Mouse (Mus musculus) CH12.LX (cell line): ENCODE measurements around the gene Gmppa. TPM values are rescaled to one million over a fixed set of nuclear protein-coding genes. Genes with fewer than 3 reads are reported as not detected.

Experiments
- DNase-seq: peaks from one replicate; pipeline ENCODE4 v3.0.0-alpha.2; 2013; ENCODE audit errors: extremely low read depth
- H3K27ac ChIP-seq: 2 replicates; pipeline ENCODE4 v1.5.1; 2012; ENCODE audit warnings: low read depth, mild to moderate bottlenecking, control low read depth, moderate library complexity; ENCODE audit not compliant: insufficient read depth
- H3K27me3 ChIP-seq: replicated peaks from 2 replicates; pipeline ENCODE3; 2012; ENCODE audit warnings: inconsistent platforms
- H3K36me3 ChIP-seq, 2 experiments: replicated peaks in 1 of 2; 2 replicates each; pipeline versions ENCODE3 to v1.6.1; 2012; ENCODE audit warnings: inconsistent platforms in 1 of 2, low read length in 1 of 2, mild to moderate bottlenecking in 1 of 2, mixed read lengths in 1 of 2, moderate library complexity in 1 of 2; ENCODE audit not compliant: control insufficient read depth in 1 of 2, insufficient read depth in 1 of 2
- H3K4me1 ChIP-seq, 2 experiments: 2 replicates each; pipeline ENCODE4 v1.6.1; 2012; ENCODE audit warnings: inconsistent platforms in 1 of 2, moderate library complexity in 1 of 2; ENCODE audit not compliant: insufficient read depth in 2 of 2, control insufficient read depth in 1 of 2
- H3K4me2 ChIP-seq: 2 replicates; pipeline ENCODE4 v1.6.1; 2012; ENCODE audit warnings: low read depth, mild to moderate bottlenecking, control low read depth; ENCODE audit not compliant: poor library complexity, insufficient read depth, severe bottlenecking
- H3K4me3 ChIP-seq, 3 experiments: fragments of 150-350 bp in 1 of 3; sonication (generic) in 1 of 3; replicated peaks in 1 of 3; 2 replicates each; pipeline versions ENCODE3 to v1.5.1; 2011 to 2012; ENCODE audit warnings: low read depth in 2 of 3, low read length in 2 of 3, mild to moderate bottlenecking in 2 of 3, moderate library complexity in 2 of 3, control low read depth in 1 of 3, improper control_type of control experiment in 1 of 3, inconsistent platforms in 1 of 3, mixed read lengths in 1 of 3; ENCODE audit not compliant: poor library complexity in 1 of 3
- H3K79me2 ChIP-seq: replicated peaks from 2 replicates; pipeline ENCODE4 v1.6.1; 2012; ENCODE audit warnings: mild to moderate bottlenecking, moderate library complexity; ENCODE audit not compliant: control insufficient read depth, poor library complexity, insufficient read depth, severe bottlenecking; ENCODE audit errors: extremely low read depth
- H3K9ac ChIP-seq: 2 replicates; pipeline ENCODE4 v1.6.1; 2012; ENCODE audit warnings: low read depth, mild to moderate bottlenecking, control low read depth, moderate library complexity; ENCODE audit not compliant: insufficient read depth
- H3K9me3 ChIP-seq: replicated peaks from 2 replicates; pipeline ENCODE3; 2012; ENCODE audit warnings: low read length, inconsistent platforms, mixed read lengths
- BHLHE40 ChIP-seq: IDR thresholded peaks from 2 replicates; pipeline ENCODE4 v1.6.1; 2011; ENCODE audit warnings: mild to moderate bottlenecking, low read depth, low read length, improper control_type of control experiment
- CHD1 ChIP-seq: IDR thresholded peaks from 2 replicates; pipeline ENCODE4 v1.6.1; 2012; ENCODE audit warnings: low read depth, low read length, improper control_type of control experiment, inconsistent platforms
- CHD2 ChIP-seq: IDR thresholded peaks from 2 replicates; pipeline ENCODE4 v1.6.1; 2011; ENCODE audit warnings: low read length, improper control_type of control experiment
- CTCF ChIP-seq, 2 experiments: IDR thresholded peaks in 1 of 2; conservative IDR thresholded peaks in 1 of 2; 2 replicates each; pipeline ENCODE4 v1.5.1; 2011 to 2012; ENCODE audit warnings: low read depth in 2 of 2, low read length in 2 of 2, improper control_type of control experiment in 1 of 2, inconsistent platforms in 1 of 2, mild to moderate bottlenecking in 1 of 2, moderate library complexity in 1 of 2
- E2F4 ChIP-seq: IDR thresholded peaks from 2 replicates; pipeline ENCODE4 v1.6.1; 2011; ENCODE audit warnings: low read depth, low read length, improper control_type of control experiment; ENCODE audit not compliant: insufficient replicate concordance
- ELF1 ChIP-seq: IDR thresholded peaks from 2 replicates; pipeline ENCODE4 v1.6.1; 2014; ENCODE audit warnings: low read depth, mild to moderate bottlenecking, inconsistent platforms, low read length, improper control_type of control experiment
- EP300 ChIP-seq: IDR thresholded peaks from 2 replicates; pipeline ENCODE4 v1.6.1; 2011; ENCODE audit warnings: low read length, improper control_type of control experiment
- ETS1 ChIP-seq: conservative IDR thresholded peaks from 2 replicates; pipeline ENCODE4 v1.6.1; 2012; ENCODE audit warnings: low read depth, mild to moderate bottlenecking, inconsistent platforms, low read length, improper control_type of control experiment, moderate library complexity
- GABPA ChIP-seq: IDR thresholded peaks from 2 replicates; pipeline ENCODE4 v1.6.1; 2012; ENCODE audit warnings: low read depth, low read length, improper control_type of control experiment, inconsistent platforms; ENCODE audit not compliant: insufficient replicate concordance
- HCFC1 ChIP-seq: IDR thresholded peaks from 2 replicates; pipeline ENCODE4 v1.6.1; 2012; ENCODE audit warnings: low read depth, mild to moderate bottlenecking, inconsistent platforms, low read length, improper control_type of control experiment
- IRF4 ChIP-seq: IDR thresholded peaks from 2 replicates; pipeline ENCODE4 v1.6.1; 2014; ENCODE audit warnings: low read depth, mild to moderate bottlenecking, inconsistent platforms, low read length, improper control_type of control experiment
- JUN ChIP-seq: IDR thresholded peaks from 2 replicates; pipeline ENCODE4 v1.6.1; 2011; ENCODE audit warnings: low read depth, mild to moderate bottlenecking, low read length, improper control_type of control experiment, moderate library complexity; ENCODE audit not compliant: insufficient read depth
- MAFK ChIP-seq: IDR thresholded peaks from 2 replicates; pipeline ENCODE4 v1.6.1; 2011; ENCODE audit warnings: low read length, improper control_type of control experiment; ENCODE audit not compliant: insufficient replicate concordance
- MAX ChIP-seq: IDR thresholded peaks from 2 replicates; pipeline ENCODE4 v1.6.1; 2011; ENCODE audit warnings: low read length, improper control_type of control experiment
- MAZ ChIP-seq: IDR thresholded peaks from 2 replicates; pipeline ENCODE4 v1.6.1; 2012; ENCODE audit warnings: low read depth, mild to moderate bottlenecking, inconsistent platforms, low read length, improper control_type of control experiment, moderate library complexity
- NELFE ChIP-seq: IDR thresholded peaks from 2 replicates; pipeline ENCODE4 v1.6.1; 2011; ENCODE audit warnings: low read depth, low read length, improper control_type of control experiment
- NRF1 ChIP-seq: IDR thresholded peaks from 2 replicates; pipeline ENCODE4 v1.6.1; 2014; ENCODE audit warnings: low read depth, mild to moderate bottlenecking, inconsistent platforms, low read length, improper control_type of control experiment, moderate library complexity
- PAX5 ChIP-seq: IDR thresholded peaks from 2 replicates; pipeline ENCODE4 v1.6.1; 2012; ENCODE audit warnings: low read length, inconsistent platforms, mixed read lengths
- POLR2A ChIP-seq: IDR thresholded peaks from 2 replicates; pipeline ENCODE4 v1.6.1; 2011; ENCODE audit warnings: low read depth, mild to moderate bottlenecking, improper control_type of control experiment, low read length
- RAD21 ChIP-seq: IDR thresholded peaks from 2 replicates; pipeline ENCODE4 v1.6.1; 2011; ENCODE audit warnings: low read depth, mild to moderate bottlenecking, low read length, improper control_type of control experiment, moderate library complexity
- RCOR1 ChIP-seq: conservative IDR thresholded peaks from 2 replicates; pipeline ENCODE4 v1.6.1; 2012; ENCODE audit warnings: low read depth, mild to moderate bottlenecking, inconsistent platforms, low read length, improper control_type of control experiment
- SIN3A ChIP-seq: IDR thresholded peaks from 2 replicates; pipeline ENCODE4 v1.6.1; 2012; ENCODE audit warnings: low read length, improper control_type of control experiment, inconsistent platforms
- SMC3 ChIP-seq: IDR thresholded peaks from 2 replicates; pipeline ENCODE4 v1.6.1; 2011; ENCODE audit warnings: low read depth, low read length, improper control_type of control experiment
- UBTF ChIP-seq: IDR thresholded peaks from 2 replicates; pipeline ENCODE4 v1.6.1; 2012; ENCODE audit warnings: low read depth, mild to moderate bottlenecking, inconsistent platforms, low read length, improper control_type of control experiment, moderate library complexity
- ZC3H11A ChIP-seq: IDR thresholded peaks from 2 replicates; pipeline ENCODE4 v1.6.1; 2012; ENCODE audit warnings: low read depth, mild to moderate bottlenecking, inconsistent platforms, low read length, improper control_type of control experiment
- ZKSCAN1 ChIP-seq: IDR thresholded peaks from 2 replicates; pipeline ENCODE4 v1.6.1; 2012; ENCODE audit warnings: low read depth, inconsistent platforms, low read length, improper control_type of control experiment, borderline replicate concordance
- ZMIZ1 ChIP-seq: IDR thresholded peaks from 2 replicates; pipeline ENCODE4 v1.6.1; 2012; ENCODE audit warnings: low read depth, mild to moderate bottlenecking, inconsistent platforms, low read length, improper control_type of control experiment
- ZNF384 ChIP-seq: IDR thresholded peaks from 2 replicates; pipeline ENCODE4 v1.6.1; 2012; ENCODE audit warnings: low read depth, low read length, improper control_type of control experiment, inconsistent platforms
- dilution Hi-C: fragments of 300-500 bp; cut with MboI; formaldehyde crosslinking; loops from 2 replicates; pipeline ENCODE4 v1.14.3; 2020; ENCODE audit warnings: low sequenced_read_pairs; ENCODE audit not compliant: extremely low pct_unique_long_range_greater_than_20kb, extremely low pct_ligation_motif_present
- in situ Hi-C: fragments of 300-500 bp; cut with MboI; formaldehyde crosslinking; loops from 3 replicates; pipeline ENCODE4 v1.14.3; 2019; ENCODE audit warnings: low sequenced_read_pairs, low pct_ligation_motif_present, low pct_unique_long_range_greater_than_20kb, mixed read lengths
- polyA plus RNA-seq: library from polyadenylated mRNA; unstranded; fragments of >175 nt; gene quantifications from 2 replicates; pipeline ENCODE4 v1.2.1, GENCODE M21; 2012; ENCODE audit warnings: low read depth; ENCODE audit not compliant: insufficient read length
- total RNA-seq, 2 experiments: library from RNA; depleted of rRNA; stranded (reverse); fragments of 300-350 nt in 1 of 2; fragments of >200 nt in 1 of 2; gene quantifications; 2 replicates each; pipeline ENCODE4 v1.2.3; 2012 to 2014

Gene Gmppa
- total and polyA plus RNA-seq, 3 experiments: 102 to 153 (median 126) TPM

DNA sequence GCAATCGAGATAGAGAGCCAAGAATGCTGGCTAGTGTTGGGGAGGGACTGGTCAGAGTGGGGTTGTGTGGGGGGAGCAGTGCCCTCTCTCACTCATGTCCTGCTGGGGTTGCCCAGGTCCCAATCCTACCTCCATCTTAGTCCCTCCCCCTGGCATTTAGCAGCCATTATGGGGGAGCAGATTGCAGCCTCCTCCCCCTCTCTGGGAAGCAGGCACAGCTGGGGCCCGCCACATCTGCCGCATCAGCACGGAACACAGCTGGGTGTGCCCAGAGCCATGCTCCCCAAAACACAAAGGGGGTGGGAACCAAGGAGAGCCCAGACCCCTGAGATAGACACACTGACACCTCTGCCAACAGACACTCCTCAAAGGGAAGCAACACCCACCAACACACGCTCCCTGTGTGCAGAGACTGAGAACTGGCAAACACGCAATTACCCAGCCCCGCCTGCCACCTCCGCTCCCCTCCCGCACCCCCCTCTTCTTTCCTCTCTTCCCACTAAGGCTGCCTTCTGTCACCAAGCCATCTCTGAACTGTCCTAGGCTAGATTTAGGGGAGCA lies 9.5 kb downstream of the Gmppa start:
- no peak overlapping the region for H3K27ac ChIP-seq
- no peak for TF ChIP-seq MAZ
- TF ChIP-seq GABPA: no peak
- no peak for TF ChIP-seq MAFK
- TF ChIP-seq CHD2: no peak
- no peak for TF ChIP-seq HCFC1
- no peak for TF ChIP-seq EP300
- no peak for TF ChIP-seq SIN3A
- no peak for TF ChIP-seq ETS1
- TF ChIP-seq, all 38 proteins: peak for 0
- Histone ChIP-seq H3K79me2 (no peaks in the 10 kb centered on the region), H3K9me3 (no peaks in the 10 kb centered on the region), H3K9ac (no peak overlapping the region), H3K27me3 (peaks cover 39% of the 10 kb centered on the region), H3K4me3 (no peak overlapping the region), H3K36me3 (peaks cover 27 to 39% of the 10 kb centered on the region in 2 experiments), H3K4me2 (no peak overlapping the region), H3K4me1 (peaks cover 18 to 32% of the 10 kb centered on the region in 2 experiments)
- dilution Hi-C loops (no loop called here), in situ Hi-C loops (no loop called here)
- DNase-seq: no peak

DNA sequence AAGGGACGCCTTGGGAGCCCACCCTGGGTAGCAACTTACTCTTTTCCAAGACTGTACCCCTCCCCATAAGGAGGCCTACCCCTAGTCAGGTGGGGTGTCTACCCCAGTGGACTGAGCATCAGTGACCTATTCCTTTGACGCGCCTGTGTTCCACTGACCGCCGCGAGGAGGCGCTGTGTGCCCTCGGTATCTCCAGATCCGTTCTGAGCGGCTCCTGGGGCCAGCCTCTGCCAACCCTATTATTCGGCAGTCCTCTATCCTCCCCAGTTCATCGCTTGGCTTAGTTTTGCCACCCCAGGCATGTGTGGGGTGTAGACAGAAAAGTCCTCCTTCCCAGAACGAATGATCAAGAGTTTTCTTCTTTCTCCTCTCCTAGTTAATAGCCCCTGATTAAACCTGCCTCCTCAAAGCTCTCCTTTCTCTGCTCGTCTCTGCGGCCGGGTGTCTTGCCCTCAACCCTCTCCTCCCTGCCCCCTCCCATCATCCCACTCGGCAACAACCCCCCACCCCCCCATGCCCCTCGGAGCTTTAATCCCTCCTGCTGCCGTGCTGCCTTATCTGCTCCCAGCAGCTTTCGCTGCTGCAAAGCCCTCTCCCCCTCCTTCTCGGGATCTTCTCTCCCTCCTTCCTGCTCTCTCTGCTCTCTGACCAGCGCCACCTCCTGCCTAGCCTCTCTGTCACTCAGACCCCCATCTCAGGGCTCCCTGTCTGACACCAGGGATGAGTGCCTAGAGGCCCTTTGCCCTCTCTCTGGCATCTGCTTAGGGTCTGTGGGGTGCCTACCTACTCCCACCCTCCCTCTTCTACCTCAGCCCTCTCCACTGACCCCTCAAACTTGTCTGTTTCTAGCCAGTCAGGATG lies 10.3 kb downstream of the Gmppa start:
- Histone ChIP-seq H3K27ac (no peak overlapping the region), H3K4me1 (peaks cover 18 to 32% of the 10 kb centered on the region in 2 experiments), H3K36me3 (peaks cover 20 to 32% of the 10 kb centered on the region in 2 experiments), H3K4me2 (peak overlapping the region; percentile 76), H3K9ac (no peak overlapping the region; the same call in 1 of the 2 replicates), H3K27me3 (peaks cover 47% of the 10 kb centered on the region), H3K9me3 (no peaks in the 10 kb centered on the region), H3K79me2 (no peaks in the 10 kb centered on the region), H3K4me3 (no peak overlapping the region)
- DNase-seq: peak; percentile 69
- dilution Hi-C loops (no loop called here), in situ Hi-C loops (no loop called here)
- no peak for TF ChIP-seq GABPA
- TF ChIP-seq ZKSCAN1: no peak
- no peak for TF ChIP-seq RCOR1
- peak; percentile 90 to 95 for TF ChIP-seq CTCF (conservative IDR thresholded peaks at IDR 0.05 in 1 of 2, IDR thresholded peaks at IDR 0.05 in 1 of 2; ENCODE audit: low read depth in 2 of 2, low read length in 2 of 2)
- TF ChIP-seq RAD21: peak; percentile 82
- no peak for TF ChIP-seq EP300
- no peak for TF ChIP-seq UBTF
- no peak for TF ChIP-seq MAFK
- TF ChIP-seq ZC3H11A: peak; percentile 42
- no peak for TF ChIP-seq E2F4
- peak; percentile 64 for TF ChIP-seq IRF4
- 0 out of 2 replicates have a peak, but pooled peaks have one; percentile 22 for TF ChIP-seq BHLHE40
- peak; percentile 39; the same call in 1 of the 2 replicates for TF ChIP-seq ELF1
- TF ChIP-seq JUN: no peak
- no peak for TF ChIP-seq ZMIZ1
- TF ChIP-seq POLR2A: no peak
- peak; percentile 88 for TF ChIP-seq SMC3
- TF ChIP-seq MAX: 0 out of 2 replicates have a peak, but pooled peaks have one; percentile 49
- no peak for TF ChIP-seq SIN3A
- TF ChIP-seq NRF1: 0 out of 2 replicates have a peak, but pooled peaks have one; percentile 20
- TF ChIP-seq CHD2: no peak
- TF ChIP-seq ZNF384: no peak
- peak; percentile 39; the same call in 1 of the 2 replicates for TF ChIP-seq NELFE
- TF ChIP-seq HCFC1: no peak
- no peak for TF ChIP-seq ETS1
- no peak for TF ChIP-seq CHD1
- TF ChIP-seq PAX5: no peak
